Mouse (Mus musculus) myocyte (in vitro differentiated cells): ENCODE measurements at regions not wholly inside any gene's neighbourhood (a gene's known extent, or its start where the extent isn't known, plus 50 kb on each side); places are given as distances from the start of the nearest gene placed in this dataset.

Experiments used
- CEBPB ChIP-seq: IDR thresholded peaks from 2 replicates; pipeline ENCODE4 v1.6.1; 2011; ENCODE audit warnings: mild to moderate bottlenecking, moderate library complexity; ENCODE audit not compliant: poor library complexity, insufficient read depth, severe bottlenecking
- E2F4 ChIP-seq: IDR thresholded peaks from one replicate; pipeline ENCODE4 v1.6.1; 2011; ENCODE audit warnings: mild to moderate bottlenecking, control low read depth, moderate library complexity; ENCODE audit not compliant: insufficient read depth
- MAX ChIP-seq: IDR thresholded peaks from one replicate; pipeline ENCODE4 v1.6.1; 2011; ENCODE audit warnings: low read depth, mild to moderate bottlenecking, control low read depth
- MYOD1 ChIP-seq, 3 experiments: IDR thresholded peaks; one replicate each; pipeline ENCODE4 v1.6.1; 2011; ENCODE audit warnings: control low read depth in 2 of 3, low read depth in 2 of 3, mild to moderate bottlenecking in 2 of 3, moderate library complexity in 1 of 3; ENCODE audit not compliant: insufficient read length in 2 of 3, control insufficient read depth in 1 of 3
- MYOG ChIP-seq, 3 experiments: IDR thresholded peaks; one replicate each; pipeline ENCODE4 v1.6.1; 2011; ENCODE audit warnings: control low read depth in 2 of 3, low read depth in 2 of 3, mild to moderate bottlenecking in 2 of 3; ENCODE audit not compliant: insufficient read length in 2 of 3, control insufficient read depth in 1 of 3, insufficient read depth in 1 of 3
- POLR2A ChIP-seq: IDR thresholded peaks from one replicate; pipeline ENCODE4 v1.6.1; 2011; ENCODE audit warnings: low read depth, mild to moderate bottlenecking, control low read depth, moderate library complexity; ENCODE audit not compliant: insufficient read length
- POLR2AphosphoS2 ChIP-seq: IDR thresholded peaks from one replicate; pipeline ENCODE4 v1.6.1; 2011; ENCODE audit warnings: low read depth, control low read depth; ENCODE audit not compliant: insufficient read length
- TCF12 ChIP-seq: IDR thresholded peaks from one replicate; pipeline ENCODE4 v1.6.1; 2011; ENCODE audit warnings: mild to moderate bottlenecking, control low read depth; ENCODE audit not compliant: poor library complexity, insufficient read depth, severe bottlenecking
- USF1 ChIP-seq: IDR thresholded peaks from one replicate; pipeline ENCODE4 v1.6.1; 2011; ENCODE audit warnings: low read depth, mild to moderate bottlenecking, control low read depth, moderate library complexity

- TF ChIP-seq TCF12 (no peak), CEBPB (no peak), USF1 (no peak), POLR2A (no peak), E2F4 (no peak), MYOD1 (IDR thresholded peaks at IDR 0.05; ENCODE audit: control insufficient read depth in 1 of 3, insufficient read length in 2 of 3, low read depth in 2 of 3) (no peak), POLR2AphosphoS2 (no peak), MAX (no peak), MYOG (IDR thresholded peaks at IDR 0.05; ENCODE audit: control insufficient read depth in 1 of 3, insufficient read depth in 1 of 3, insufficient read length in 2 of 3, low read depth in 2 of 3) (no peak)
These were observed 349.7 kb downstream of the Tmem161b start for GRCm38 (mm10) chr13:84571845-84572193.
